Mouse (Mus musculus): ENCODE data around the gene Fan1. TPM values are rescaled to one million over a fixed set of nuclear protein-coding genes. Genes with fewer than 3 reads are reported as not detected.

Gene Fan1
- polyA plus RNA-seq (2012; rRNA removed), result 0.62 and 1.1 TPM in 2 replicates
- polyA plus RNA-seq (2014; fragmentation: Nextera tagmentation; extraction: Ambion mirVana), result 0.70 and 0.83 TPM in 2 replicates

- 4% methylated on average over 27 of the region's 27 CpGs for WGBS (ENCODE audit: insufficient replicate concordance)
These were observed at the start of gene Fan1 for GRCm38 (mm10) chr7:64373830-64374562. Fan1 (minus strand) TSS chr7:64374095.

GRCm38 (mm10) chr7:64403989-64404388, 30.1 kb upstream of the Fan1 start:
- Histone ChIP-seq H3K9ac (replicated peaks) (no peak overlapping the region), H3K4me2 (ENCODE audit: low read depth) (no peak overlapping the region), H3K9me3 (ENCODE audit: control insufficient read depth, low read length) (no peaks in the 10 kb centered on the region), H3K27me3 (ENCODE audit: control insufficient read depth, insufficient read depth, low read length) (no peaks in the 10 kb centered on the region), H3K36me3 (replicated peaks; ENCODE audit: control insufficient read depth, insufficient read depth, low read depth) (no peaks in the 10 kb centered on the region), H3K4me1 (replicated peaks; ENCODE audit: control insufficient read depth in 2 of 2, insufficient read depth in 2 of 2, low read length in 1 of 2) (no peaks in the 10 kb centered on the region), H3K27ac (no peak overlapping the region), H3K4me3 (ENCODE audit: insufficient read depth in 1 of 2, low read depth in 2 of 2, low read length in 2 of 2) (no peak overlapping the region)
- no peak for DNase-seq (ENCODE audit: low read depth in 3 of 3, low spot score in 3 of 3)
- TF ChIP-seq CTCF (IDR thresholded peaks at IDR 0.05; ENCODE audit: low read depth) (no peak), EP300 (IDR thresholded peaks at IDR 0.05; ENCODE audit: low read depth) (no peak)
- 54% methylated on average over 8 of the region's 8 CpGs for WGBS (ENCODE audit: insufficient replicate concordance)
- no peak for ATAC-seq (ENCODE audit: insufficient read depth)

More at GRCm38 (mm10) chr7:64373830-64374562, at the start of gene Fan1:
- Histone ChIP-seq H3K4me3 (ENCODE audit: insufficient read depth in 1 of 2, low read depth in 2 of 2, low read length in 2 of 2) (peak within 1 kb of the TSS; percentile 73 to 84), H3K27me3 (ENCODE audit: control insufficient read depth, insufficient read depth, low read length) (no peaks in the 10 kb centered on the region), H3K4me2 (ENCODE audit: low read depth) (peak within 1 kb of the TSS; percentile 85), H3K9me3 (ENCODE audit: control insufficient read depth, low read length) (no peaks in the 10 kb centered on the region), H3K4me1 (replicated peaks; ENCODE audit: control insufficient read depth in 2 of 2, insufficient read depth in 2 of 2, low read length in 1 of 2) (peaks cover 4 to 6% of the 10 kb centered on the region in 2 experiments; a peak in 3 of 4 replicates), H3K9ac (replicated peaks) (peak within 1 kb of the TSS; percentile 80), H3K27ac (peak within 1 kb of the TSS; percentile 69), H3K36me3 (replicated peaks; ENCODE audit: control insufficient read depth, insufficient read depth, low read depth) (peaks cover 25% of the 10 kb centered on the region)
- TF ChIP-seq EP300 (IDR thresholded peaks at IDR 0.05; ENCODE audit: low read depth), result no peak
- TF ChIP-seq CTCF (IDR thresholded peaks at IDR 0.05; ENCODE audit: low read depth), result peak; percentile 70
- ATAC-seq (ENCODE audit: insufficient read depth), result peak; percentile 92
- DNase-seq (ENCODE audit: low read depth in 3 of 3, low spot score in 3 of 3), result peak; percentile 57 to 69 (median 66)

GRCm38 (mm10) chr7:64402452-64402851, 28.6 kb upstream of the Fan1 start:
- Histone ChIP-seq H3K9ac (replicated peaks) (no peak overlapping the region), H3K4me1 (replicated peaks; ENCODE audit: control insufficient read depth in 2 of 2, insufficient read depth in 2 of 2, low read length in 1 of 2) (no peaks in the 10 kb centered on the region), H3K9me3 (ENCODE audit: control insufficient read depth, low read length) (no peaks in the 10 kb centered on the region), H3K4me3 (ENCODE audit: insufficient read depth in 1 of 2, low read depth in 2 of 2, low read length in 2 of 2) (no peak overlapping the region), H3K27ac (no peak overlapping the region), H3K36me3 (replicated peaks; ENCODE audit: control insufficient read depth, insufficient read depth, low read depth) (no peaks in the 10 kb centered on the region), H3K4me2 (ENCODE audit: low read depth) (no peak overlapping the region), H3K27me3 (ENCODE audit: control insufficient read depth, insufficient read depth, low read length) (no peaks in the 10 kb centered on the region)
- WGBS (ENCODE audit: insufficient replicate concordance), result 54% methylated on average over 4 of the region's 4 CpGs
- DNase-seq (ENCODE audit: low read depth in 3 of 3, low spot score in 3 of 3) (no peak), ATAC-seq (ENCODE audit: insufficient read depth) (no peak)
- TF ChIP-seq EP300 (IDR thresholded peaks at IDR 0.05; ENCODE audit: low read depth) (no peak), CTCF (IDR thresholded peaks at IDR 0.05; ENCODE audit: low read depth) (no peak)

- Histone ChIP-seq H3K4me3 (ENCODE audit: insufficient read depth in 1 of 2, low read depth in 2 of 2, low read length in 2 of 2) (no peak overlapping the region), H3K27ac (no peak overlapping the region), H3K27me3 (ENCODE audit: control insufficient read depth, insufficient read depth, low read length) (no peaks in the 10 kb centered on the region), H3K9me3 (ENCODE audit: control insufficient read depth, low read length) (no peaks in the 10 kb centered on the region), H3K36me3 (replicated peaks; ENCODE audit: control insufficient read depth, insufficient read depth, low read depth) (no peaks in the 10 kb centered on the region), H3K4me1 (replicated peaks; ENCODE audit: control insufficient read depth in 2 of 2, insufficient read depth in 2 of 2, low read length in 1 of 2) (no peaks in the 10 kb centered on the region), H3K4me2 (ENCODE audit: low read depth) (no peak overlapping the region), H3K9ac (replicated peaks) (no peak overlapping the region)
- no peak for DNase-seq (ENCODE audit: low read depth in 3 of 3, low spot score in 3 of 3)
- no peak for ATAC-seq (ENCODE audit: insufficient read depth)
- 78% methylated on average over 1 of the region's 1 CpGs for WGBS (ENCODE audit: insufficient replicate concordance)
- no peak for TF ChIP-seq EP300 (IDR thresholded peaks at IDR 0.05; ENCODE audit: low read depth)
- no peak for TF ChIP-seq CTCF (IDR thresholded peaks at IDR 0.05; ENCODE audit: low read depth)
These were observed 26.8 kb upstream of the Fan1 start for GRCm38 (mm10) chr7:64400725-64401124.

- no peak for TF ChIP-seq CTCF (IDR thresholded peaks at IDR 0.05; ENCODE audit: low read depth)
These were observed 18.9 kb upstream of the Fan1 start for GRCm38 (mm10) chr7:64392819-64393151.

More at GRCm38 (mm10) chr7:64392819-64393151, 18.9 kb upstream of the Fan1 start:
- Histone ChIP-seq H3K9ac (replicated peaks) (peak overlapping the region; percentile 70), H3K4me2 (ENCODE audit: low read depth) (peak overlapping the region; percentile 86), H3K27me3 (ENCODE audit: control insufficient read depth, insufficient read depth, low read length) (no peaks in the 10 kb centered on the region), H3K4me1 (replicated peaks; ENCODE audit: control insufficient read depth in 2 of 2, insufficient read depth in 2 of 2, low read length in 1 of 2) (peaks cover 4 to 10% of the 10 kb centered on the region in 2 experiments; a peak in 2 of 4 replicates), H3K27ac (peak overlapping the region; percentile 24), H3K9me3 (ENCODE audit: control insufficient read depth, low read length) (no peaks in the 10 kb centered on the region), H3K4me3 (ENCODE audit: insufficient read depth in 1 of 2, low read depth in 2 of 2, low read length in 2 of 2) (peak overlapping the region; percentile 95 to 98), H3K36me3 (replicated peaks; ENCODE audit: control insufficient read depth, insufficient read depth, low read depth) (peaks cover 17% of the 10 kb centered on the region)
- 1% methylated on average over 15 of the region's 15 CpGs for WGBS (ENCODE audit: insufficient replicate concordance)
- DNase-seq (ENCODE audit: low read depth in 3 of 3, low spot score in 3 of 3), result no peak
- no peak; the same call in 1 of the 2 replicates for ATAC-seq (ENCODE audit: insufficient read depth)
